Mouse (Mus musculus) thymus, adult 2 months (tissue): ENCODE data around the gene Krt86. TPM values are rescaled to one million over a fixed set of nuclear protein-coding genes. Genes with fewer than 3 reads are reported as not detected.

Source experiments
- DNase-seq: peaks from one replicate; pipeline ENCODE4 v3.0.0; 2021
- H3K27ac ChIP-seq: fragments of 200-500 bp; 2 replicates; pipeline ENCODE4 v1.5.1; 2012; ENCODE audit warnings: low read length, control low read depth; ENCODE audit not compliant: control insufficient read depth, insufficient read depth
- H3K27me3 ChIP-seq: fragments of 200-500 bp; 2 replicates; pipeline ENCODE4 v1.6.1; 2012; ENCODE audit warnings: mild to moderate bottlenecking, low read length, moderate library complexity, mixed read lengths; ENCODE audit not compliant: control insufficient read depth, insufficient read depth
- H3K36me3 ChIP-seq: fragments of 200-500 bp; 2 replicates; pipeline ENCODE4 v1.6.1; 2012; ENCODE audit warnings: mild to moderate bottlenecking, low read length, moderate library complexity; ENCODE audit not compliant: control insufficient read depth, insufficient read depth
- H3K4me1 ChIP-seq: fragments of 200-500 bp; replicated peaks from 2 replicates; pipeline ENCODE4 v1.6.1; 2012; ENCODE audit warnings: low read length; ENCODE audit not compliant: control insufficient read depth, insufficient read depth
- H3K4me3 ChIP-seq: fragments of 200-500 bp; 2 replicates; pipeline ENCODE4 v1.5.1; 2012; ENCODE audit warnings: mild to moderate bottlenecking, low read length, control low read depth, moderate library complexity; ENCODE audit not compliant: control insufficient read depth, insufficient read depth
- CTCF ChIP-seq: fragments of 200-500 bp; IDR thresholded peaks from 2 replicates; pipeline ENCODE4 v1.5.1; 2012; ENCODE audit warnings: mild to moderate bottlenecking, control low read depth, low read length, moderate library complexity, borderline replicate concordance; ENCODE audit not compliant: control insufficient read depth, poor library complexity, insufficient read depth; ENCODE audit errors: extremely low read depth
- POLR2A ChIP-seq: fragments of 200-500 bp; IDR thresholded peaks from 2 replicates; pipeline ENCODE4 v1.6.1; 2012; ENCODE audit warnings: mild to moderate bottlenecking, low read length, control low read depth, moderate library complexity; ENCODE audit not compliant: control insufficient read depth, poor library complexity, insufficient read depth; ENCODE audit errors: extremely low read depth
- WGBS: fragments of 180-500 bp; shearing (Covaris S2); methylation state at CpG from one replicate; pipeline ENCODE4 v1.1.7; 2018; 5-methylcytosine and 5-hydroxymethylcytosine counted together
- polyA plus RNA-seq: library from polyadenylated mRNA; depleted of rRNA; stranded (reverse); fragments of >200 nt; gene quantifications from 2 replicates; pipeline ENCODE4 v1.2.3, GENCODE M21; 2012

Gene Krt86
- polyA plus RNA-seq, 1 experiment = 0.35 TPM

DNA sequence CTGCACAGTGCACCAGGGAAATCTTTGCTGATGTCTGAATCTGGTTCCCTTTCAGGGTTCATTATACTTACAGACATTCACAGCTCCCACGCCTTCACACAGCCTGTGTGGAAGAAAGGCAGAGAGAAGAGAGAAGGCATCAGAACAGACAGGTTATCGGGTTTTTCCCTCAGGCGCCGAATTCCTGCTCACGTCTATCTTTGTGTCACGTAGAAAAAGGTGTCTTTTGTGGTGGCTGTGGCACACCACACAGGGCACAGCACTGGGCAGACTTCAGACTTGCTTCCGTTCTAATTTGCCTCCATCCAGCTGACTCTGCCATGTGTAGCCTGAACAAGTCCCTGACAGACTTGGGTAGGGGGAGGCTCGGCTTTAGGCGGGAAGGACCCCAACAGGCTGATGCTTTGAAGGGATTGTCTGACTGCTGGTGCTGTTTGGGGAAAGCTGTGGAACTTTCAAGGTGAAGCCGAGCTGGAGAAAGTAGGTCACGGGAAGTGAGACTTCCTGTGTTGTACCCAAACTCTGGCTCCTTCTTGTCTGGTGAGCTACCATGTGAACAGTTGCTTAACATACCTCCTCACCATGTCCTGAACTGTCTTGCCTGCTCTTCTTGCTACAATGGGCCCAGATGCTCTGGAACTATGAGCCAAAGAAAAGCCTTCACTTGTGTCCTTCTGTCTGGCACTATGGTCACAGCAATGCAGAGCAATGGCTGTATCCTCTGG is 12.8 kb downstream of the Krt86 start:
- peak; percentile 57 for DNase-seq
- Histone ChIP-seq H3K36me3 (no peaks in the 10 kb centered on the region), H3K27me3 (no peaks in the 10 kb centered on the region), H3K4me1 (peaks cover 40% of the 10 kb centered on the region), H3K27ac (peak overlapping the region; percentile 40; the same call in 1 of the 2 replicates), H3K4me3 (no peak overlapping the region)
- TF ChIP-seq POLR2A = no peak
- 12% methylated on average over 11 of the region's 11 CpGs for WGBS

DNA sequence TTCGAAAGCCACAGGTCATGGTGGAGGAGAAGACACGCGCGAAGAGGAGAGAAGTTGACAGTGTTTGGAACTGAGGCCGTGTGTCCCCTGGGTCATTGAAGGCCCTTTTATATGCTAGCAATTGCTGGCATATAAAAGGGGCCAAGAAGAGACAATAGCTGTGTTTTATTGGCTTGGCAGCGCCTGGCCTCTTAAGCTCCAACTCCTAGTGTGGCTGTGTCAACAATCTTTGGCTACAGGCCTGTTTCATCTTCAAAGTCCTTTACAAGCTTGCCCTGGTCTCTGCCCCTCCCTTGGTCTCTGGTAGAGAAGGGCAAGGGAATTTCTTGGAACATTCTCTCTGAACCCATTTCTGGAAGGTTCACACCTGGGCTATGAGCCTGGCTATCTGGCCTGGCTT is 18.2 kb downstream of the Krt86 start, which contains the start of gene Krt83:
Gene Krt83, minus strand, starts transcription at position 82 of the 400 bp plus-strand sequence.
- DNase-seq = no peak
- Histone ChIP-seq H3K27ac (no peak within 1 kb of the TSS), H3K4me3 (no peak within 1 kb of the TSS), H3K4me1 (peaks cover 14% of the 10 kb centered on the region), H3K27me3 (no peaks in the 10 kb centered on the region), H3K36me3 (no peaks in the 10 kb centered on the region)
- WGBS = 98% methylated on average over 6 of the region's 6 CpGs
- no peak for TF ChIP-seq POLR2A
- TF ChIP-seq CTCF = no peak

DNA sequence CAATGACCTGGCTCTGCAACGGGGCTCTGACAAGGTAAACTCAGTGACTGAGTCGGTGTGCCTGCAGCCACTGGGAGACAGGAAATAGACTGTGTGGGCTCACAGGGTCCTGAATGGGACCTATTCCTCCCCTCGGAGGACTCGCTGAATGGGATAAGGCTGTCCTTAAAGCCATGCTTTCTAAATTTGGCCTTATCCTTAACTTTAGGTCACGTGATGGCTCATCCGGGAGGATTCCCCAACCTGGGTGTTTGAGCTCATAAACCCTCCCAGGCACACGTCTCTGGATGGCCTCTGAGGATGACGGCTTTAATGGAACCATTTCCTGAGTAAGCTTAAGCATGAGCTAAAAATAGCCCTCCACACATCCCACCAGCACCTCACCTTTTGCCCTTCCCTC is 19.4 kb downstream of the Krt86 start:
- no peak for DNase-seq
- Histone ChIP-seq H3K4me1 (peaks cover 7% of the 10 kb centered on the region), H3K4me3 (no peak overlapping the region), H3K27me3 (no peaks in the 10 kb centered on the region), H3K27ac (no peak overlapping the region), H3K36me3 (no peaks in the 10 kb centered on the region)
- 64% methylated on average over 8 of the region's 8 CpGs for WGBS
- no peak for TF ChIP-seq CTCF
- no peak for TF ChIP-seq POLR2A

DNA sequence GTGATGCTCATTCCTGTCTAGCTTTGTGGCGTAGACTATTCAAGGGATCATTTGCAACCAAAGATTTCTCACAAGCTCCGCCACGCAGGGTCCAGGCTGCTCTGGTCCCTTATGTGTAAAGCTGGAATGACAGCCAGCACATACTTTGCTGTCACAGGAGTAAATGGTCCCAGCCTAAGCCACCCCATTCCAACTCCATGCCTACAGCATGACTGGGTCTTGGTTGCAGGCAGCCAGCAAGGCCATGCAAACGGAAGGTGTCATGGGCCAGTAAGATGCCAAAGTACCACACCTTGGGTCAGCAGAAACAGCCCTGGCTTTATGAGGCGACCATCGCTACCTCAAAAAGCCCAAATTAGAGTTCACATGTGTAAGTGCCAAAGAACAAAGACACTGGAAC is 20.4 kb downstream of the Krt86 start:
- 98% methylated on average over 6 of the region's 6 CpGs for WGBS

DNA sequence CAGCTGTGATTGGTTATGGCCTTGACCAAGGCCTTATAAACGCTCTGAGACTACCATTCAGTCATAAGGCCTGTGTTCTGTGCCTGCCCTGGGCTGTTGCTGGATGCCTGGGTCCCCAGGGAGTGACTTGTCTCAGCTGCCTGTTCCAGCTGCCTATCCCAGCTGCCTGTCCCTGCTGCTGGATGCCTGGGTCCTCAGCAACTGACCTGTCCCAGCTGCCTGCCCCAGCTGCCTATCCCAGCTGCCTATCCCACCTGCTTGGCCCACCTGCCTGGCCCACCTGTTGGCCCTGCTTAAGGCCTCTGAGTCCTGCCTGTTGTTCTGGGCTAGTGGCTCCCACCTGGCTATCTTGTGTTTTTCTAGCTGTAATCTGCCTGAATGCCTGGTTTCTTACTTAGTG is 20.9 kb downstream of the Krt86 start:
- 60% methylated on average over 1 of the region's 1 CpGs for WGBS
- TF ChIP-seq CTCF = no peak
- TF ChIP-seq POLR2A = no peak
- Histone ChIP-seq H3K27ac (no peak overlapping the region), H3K4me1 (no peaks in the 10 kb centered on the region), H3K4me3 (no peak overlapping the region), H3K27me3 (no peaks in the 10 kb centered on the region), H3K36me3 (no peaks in the 10 kb centered on the region)
- DNase-seq = no peak

More for the DNA sequence above, 20.4 kb downstream of the Krt86 start:
- no peaks in the 10 kb centered on the region for H3K27me3 ChIP-seq
- H3K4me3 ChIP-seq = no peak overlapping the region
- no peaks in the 10 kb centered on the region for H3K36me3 ChIP-seq
- H3K27ac ChIP-seq = no peak overlapping the region
- no peak for DNase-seq
- H3K4me1 ChIP-seq = no peaks in the 10 kb centered on the region
- no peak for TF ChIP-seq POLR2A
- TF ChIP-seq CTCF = no peak

DNA sequence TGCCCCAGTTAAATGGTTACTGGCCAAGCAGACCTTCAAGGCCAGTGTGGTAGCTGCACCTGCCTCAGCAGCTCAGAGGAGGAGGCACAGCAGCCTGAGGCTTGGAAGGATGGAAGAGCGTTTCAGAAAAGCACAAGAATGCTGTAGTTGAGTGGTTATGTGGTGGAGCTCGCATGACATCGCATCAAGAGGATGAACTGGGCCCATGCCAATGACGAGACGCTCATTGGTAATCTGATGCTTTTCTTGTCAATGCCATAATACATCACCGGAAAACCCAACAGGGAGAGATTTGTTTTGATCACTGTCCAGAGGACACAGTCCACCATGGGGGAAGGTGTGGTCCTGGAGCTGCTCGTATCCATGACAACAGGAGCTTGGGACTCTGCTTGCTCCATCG is 22.0 kb downstream of the Krt86 start:
- Histone ChIP-seq H3K4me3 (no peak overlapping the region), H3K4me1 (no peaks in the 10 kb centered on the region), H3K36me3 (no peaks in the 10 kb centered on the region), H3K27ac (no peak overlapping the region), H3K27me3 (no peaks in the 10 kb centered on the region)
- TF ChIP-seq CTCF (no peak), POLR2A (no peak)
- WGBS = 96% methylated on average over 8 of the region's 8 CpGs
- no peak for DNase-seq

DNA sequence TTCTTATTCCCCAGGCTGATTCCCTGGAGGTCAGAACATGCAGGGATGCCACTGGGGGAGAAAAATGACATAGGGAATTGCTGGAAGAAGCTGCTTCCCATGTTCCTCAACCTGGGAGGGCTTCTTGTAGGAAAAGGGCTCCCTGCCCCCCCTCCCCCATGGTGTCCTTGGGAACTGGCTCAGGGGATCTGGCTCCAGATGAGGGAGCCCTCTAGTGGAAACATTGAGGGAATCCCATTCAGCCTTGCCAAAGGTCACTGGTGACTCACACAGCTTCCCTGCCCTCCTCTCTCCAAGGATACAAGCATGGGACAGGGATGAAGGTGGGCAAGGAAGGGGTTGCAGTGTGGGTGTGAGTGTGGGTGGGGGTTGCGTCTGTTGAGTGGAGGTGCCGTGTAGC is 23.9 kb downstream of the Krt86 start:
- H3K27me3 ChIP-seq = no peaks in the 10 kb centered on the region
- WGBS = 92% methylated on average over 2 of the region's 2 CpGs
- H3K4me3 ChIP-seq = no peak overlapping the region
- TF ChIP-seq POLR2A = no peak
- peak; percentile 33; the same call in 1 of the 2 replicates for TF ChIP-seq CTCF
- no peaks in the 10 kb centered on the region for H3K36me3 ChIP-seq
- no peaks in the 10 kb centered on the region for H3K4me1 ChIP-seq
- no peak overlapping the region for H3K27ac ChIP-seq
- no peak for DNase-seq
